Mouse (Mus musculus) lung, adult 2 months (tissue): ENCODE measurements around the gene Pdlim5. TPM values are rescaled to one million over a fixed set of nuclear protein-coding genes. Genes with fewer than 3 reads are reported as not detected.
"Not testable (repeated sequence)": the region's sequence is repeated elsewhere in the genome, so short reads cannot be mapped to it uniquely, and the experiment has no call there.

Experiments used
- DNase-seq: peaks from one replicate; pipeline ENCODE4 v3.0.0; 2022
- H3K4me1 ChIP-seq: fragments of 200-500 bp; 2 replicates; pipeline ENCODE4 v1.6.1; 2011; ENCODE audit warnings: low read length; ENCODE audit not compliant: control insufficient read depth, insufficient read depth
- H3K4me3 ChIP-seq: fragments of 200-500 bp; replicated peaks from 2 replicates; pipeline ENCODE3; 2011; ENCODE audit warnings: low read depth, mild to moderate bottlenecking, control low read depth, low read length; ENCODE audit errors: extremely low read depth
- CTCF ChIP-seq: fragments of 200-500 bp; IDR thresholded peaks from 2 replicates; pipeline ENCODE4 v1.5.1; 2011; ENCODE audit warnings: mild to moderate bottlenecking, low read length, control low read depth; ENCODE audit not compliant: insufficient read depth
- POLR2A ChIP-seq: fragments of 200-500 bp; IDR thresholded peaks from 2 replicates; pipeline ENCODE4 v1.6.1; 2011; ENCODE audit warnings: low read depth, mild to moderate bottlenecking, control low read depth, low read length, borderline replicate concordance; ENCODE audit errors: extremely low read depth
- WGBS: fragments of 180-500 bp; shearing (Covaris S2); methylation state at CpG from one replicate; pipeline ENCODE4 v1.1.7; 2018; 5-methylcytosine and 5-hydroxymethylcytosine counted together
- polyA plus RNA-seq: library from polyadenylated mRNA; depleted of rRNA; stranded (reverse); fragments of >200 nt; gene quantifications from 2 replicates; pipeline ENCODE4 v1.2.3, GENCODE M21; 2012; rRNA removed

Gene Pdlim5
- polyA plus RNA-seq, 1 experiment: 52.6 TPM

GRCm38 (mm10) chr3:142209057-142209456 is 186.4 kb downstream of the Pdlim5 start:
- DNase-seq: no peak
- TF ChIP-seq POLR2A (no peak), CTCF (no peak)
- Histone ChIP-seq H3K4me3 (no peak overlapping the region), H3K4me1 (no peaks in the 10 kb centered on the region)
- 91% methylated on average over 11 of the region's 11 CpGs for WGBS

DNA sequence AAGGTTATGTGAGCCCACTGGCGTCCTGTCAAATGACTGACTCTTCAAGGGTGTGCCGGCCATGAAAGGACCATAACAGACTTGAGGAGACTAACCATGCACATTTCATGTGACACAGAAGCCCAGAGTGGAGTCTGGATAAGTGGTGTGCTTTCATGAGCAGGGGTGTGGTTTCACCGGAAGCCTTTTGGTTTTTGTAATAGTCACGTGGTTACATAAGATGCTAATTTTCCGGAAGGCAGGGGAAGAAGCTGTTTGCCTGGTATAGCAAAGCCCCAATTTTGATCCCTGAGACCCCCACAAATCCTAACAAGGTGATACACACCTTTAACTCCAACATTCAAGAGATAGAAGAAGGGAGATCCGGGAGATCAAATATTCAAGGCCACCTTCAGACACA is 188.0 kb downstream of the Pdlim5 start:
- TF ChIP-seq POLR2A (no peak), CTCF (no peak)
- Histone ChIP-seq H3K4me3 (no peak overlapping the region), H3K4me1 (no peaks in the 10 kb centered on the region)
- 83% methylated on average over 6 of the region's 6 CpGs for WGBS
- DNase-seq: no peak

DNA sequence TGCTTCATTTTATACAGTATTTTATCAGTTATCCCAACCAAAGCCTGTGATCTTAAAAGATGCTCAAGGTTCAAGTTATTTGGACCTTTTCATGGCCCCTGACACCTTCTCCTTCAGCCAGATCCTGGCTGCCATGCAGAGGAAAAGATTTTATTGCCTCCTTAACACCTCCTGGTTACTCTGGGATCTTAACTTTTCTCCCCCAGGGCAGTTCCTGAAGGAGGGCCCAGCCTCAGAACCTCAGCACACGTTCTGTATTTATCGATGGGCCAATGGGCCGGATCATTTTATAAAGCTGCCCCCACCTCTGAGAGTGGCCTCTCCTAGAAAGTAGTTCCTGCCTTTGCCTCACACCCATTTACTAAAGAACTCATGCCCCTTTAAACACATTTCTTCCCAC is 189.2 kb downstream of the Pdlim5 start:
- Histone ChIP-seq H3K4me3 (no peak overlapping the region), H3K4me1 (no peaks in the 10 kb centered on the region)
- WGBS: 87% methylated on average over 3 of the region's 3 CpGs
- DNase-seq: no peak
- TF ChIP-seq POLR2A: no peak
- TF ChIP-seq CTCF: no peak

GRCm38 (mm10) chr3:142196142-142196541 is 199.4 kb downstream of the Pdlim5 start:
- WGBS: 86% methylated on average over 8 of the region's 8 CpGs
- DNase-seq: no peak
- TF ChIP-seq CTCF: peak; percentile 36; the same call in 1 of the 2 replicates
- TF ChIP-seq POLR2A: no peak

GRCm38 (mm10) chr3:142191627-142192026 is 203.9 kb downstream of the Pdlim5 start:
- not testable (repeated sequence) for DNase-seq, H3K4me3 ChIP-seq, H3K4me1 ChIP-seq

More at GRCm38 (mm10) chr3:142196142-142196541, 199.4 kb downstream of the Pdlim5 start:
- no peak overlapping the region for H3K4me3 ChIP-seq
- H3K4me1 ChIP-seq: no peaks in the 10 kb centered on the region

Other genes starting within 250 kb of the Pdlim5 start
- gene Bmpr1b, start 226.3 kb downstream of the Pdlim5 start, polyA plus RNA-seq: 0.80 and 1.3 TPM in 2 replicates
- gene Gbp5, start 98.3 kb upstream of the Pdlim5 start, polyA plus RNA-seq: 2.0 and 2.6 TPM in 2 replicates
- 4.5 and 5.8 TPM in 2 replicates for gene Gbp7, start 134.6 kb upstream of the Pdlim5 start, polyA plus RNA-seq
- 24.7 and 33.3 TPM in 2 replicates for gene Gbp3, start 164.3 kb upstream of the Pdlim5 start, polyA plus RNA-seq
- 0.06 and 0.11 TPM in 2 replicates for gene Gbp2b, start 199.2 kb upstream of the Pdlim5 start, polyA plus RNA-seq
- 19.6 and 24.6 TPM in 2 replicates for gene Gbp2, start 224.9 kb upstream of the Pdlim5 start, polyA plus RNA-seq